Mouse (Mus musculus) heart, adult 2 months (tissue): Measurements from ENCODE around the gene Ccdc141.

ENCODE experiments used
- CTCF ChIP-seq: fragments of 200-600 bp; IDR thresholded peaks from 2 replicates; pipeline ENCODE4 v1.8.1; 2022; ENCODE audit warnings: antibody characterized with exemption, mild to moderate bottlenecking, moderate library complexity
- EP300 ChIP-seq: fragments of 200-500 bp; IDR thresholded peaks from 2 replicates; pipeline ENCODE4 v1.6.1; 2011; ENCODE audit warnings: low read depth, low read length, control low read depth; ENCODE audit not compliant: insufficient read depth
- POLR2A ChIP-seq: fragments of 200-500 bp; IDR thresholded peaks from 2 replicates; pipeline ENCODE4 v1.6.1; 2011; ENCODE audit warnings: mild to moderate bottlenecking, low read depth, low read length, control low read depth; ENCODE audit not compliant: insufficient read depth

GRCm38 (mm10) chr2:77099814-77100213 lies 70.6 kb downstream of the Ccdc141 start:
- TF ChIP-seq CTCF = no peak
- no peak for TF ChIP-seq POLR2A
- TF ChIP-seq EP300 = no peak
